Mouse (Mus musculus) limb, embryonic 12.5 days (tissue): ENCODE measurements around the gene Cmklr1. TPM values are rescaled to one million over a fixed set of nuclear protein-coding genes. Genes with fewer than 3 reads are reported as not detected.

ENCODE experiments used
- ATAC-seq: fragments of 200-750 bp; cut with Nextera tagmentation; 2 replicates; pipeline ENCODE4 v1.8.0; 2017; ENCODE audit warnings: low read depth, moderate TSS enrichment; ENCODE audit not compliant: insufficient number of reproducible peaks, insufficient read depth, low FRiP score, low TSS enrichment
- H3K27ac ChIP-seq: fragments of 300-500 bp; sonication (generic); 2 replicates; pipeline ENCODE4 v1.5.1; 2016; ENCODE audit warnings: mild to moderate bottlenecking, moderate library complexity
- H3K27me3 ChIP-seq: fragments of 300-500 bp; sonication (generic); 2 replicates; pipeline ENCODE4 v1.6.1; 2016; ENCODE audit warnings: mild to moderate bottlenecking, moderate library complexity
- H3K36me3 ChIP-seq: fragments of 300-500 bp; sonication (generic); 2 replicates; pipeline ENCODE4 v1.6.1; 2016; ENCODE audit warnings: mild to moderate bottlenecking, moderate library complexity
- H3K4me1 ChIP-seq: fragments of 300-500 bp; sonication (generic); replicated peaks from 2 replicates; pipeline ENCODE4 v1.6.1; 2016
- H3K4me2 ChIP-seq: fragments of 300-500 bp; sonication (generic); 2 replicates; pipeline ENCODE4 v1.6.1; 2016; ENCODE audit warnings: mild to moderate bottlenecking, moderate library complexity
- H3K4me3 ChIP-seq: fragments of 300-500 bp; sonication (generic); replicated peaks from 2 replicates; pipeline ENCODE4 v1.5.1; 2016; ENCODE audit warnings: mild to moderate bottlenecking
- H3K9ac ChIP-seq: fragments of 300-500 bp; sonication (generic); replicated peaks from 2 replicates; pipeline ENCODE4 v1.6.1; 2016; ENCODE audit warnings: mild to moderate bottlenecking, moderate library complexity
- H3K9me3 ChIP-seq: fragments of 300-500 bp; sonication (generic); 2 replicates; pipeline ENCODE4 v1.6.1; 2016; ENCODE audit warnings: mild to moderate bottlenecking, moderate library complexity
- WGBS: fragments of 180-500 bp; shearing (Covaris S2); methylation state at CpG from one replicate; pipeline ENCODE4 v1.1.7; 2016; 5-methylcytosine and 5-hydroxymethylcytosine counted together
- polyA plus RNA-seq: library from polyadenylated mRNA; unstranded; fragments of >200 nt; fragmentation: Nextera tagmentation; extraction: Ambion mirVana; gene quantifications from 2 replicates; pipeline ENCODE4 v1.2.1, GENCODE M21; 2016

The Cmklr1 gene
- polyA plus RNA-seq, 1 experiment from 2014 or later = 3.2 TPM

- no peak overlapping the region for H3K27ac ChIP-seq
- 69% methylated on average over 16 of the region's 16 CpGs for WGBS
These were observed 30.0 kb downstream of the Cmklr1 start for GRCm38 (mm10) chr5:113620130-113620716.

GRCm38 (mm10) chr5:113619151-113619550, 31.1 kb downstream of the Cmklr1 start:
- Histone ChIP-seq H3K27me3 (no peaks in the 10 kb centered on the region), H3K4me1 (peaks cover 19% of the 10 kb centered on the region), H3K9me3 (0 out of 2 replicates have a peak, but pooled peaks cover 3% of the 10 kb centered on the region), H3K36me3 (no peaks in the 10 kb centered on the region), H3K27ac (no peak overlapping the region), H3K9ac (no peak overlapping the region), H3K4me2 (no peak overlapping the region), H3K4me3 (no peak overlapping the region)
- no peak for ATAC-seq
- WGBS = 94% methylated on average over 1 of the region's 1 CpGs

More at GRCm38 (mm10) chr5:113620130-113620716, 30.0 kb downstream of the Cmklr1 start:
- no peak overlapping the region for H3K9ac ChIP-seq
- peaks cover 19% of the 10 kb centered on the region for H3K4me1 ChIP-seq
- H3K4me3 ChIP-seq = no peak overlapping the region
- no peak overlapping the region for H3K4me2 ChIP-seq
- H3K36me3 ChIP-seq = no peaks in the 10 kb centered on the region
- no peaks in the 10 kb centered on the region for H3K27me3 ChIP-seq
- H3K9me3 ChIP-seq = no peaks in the 10 kb centered on the region
- ATAC-seq = no peak

DNA sequence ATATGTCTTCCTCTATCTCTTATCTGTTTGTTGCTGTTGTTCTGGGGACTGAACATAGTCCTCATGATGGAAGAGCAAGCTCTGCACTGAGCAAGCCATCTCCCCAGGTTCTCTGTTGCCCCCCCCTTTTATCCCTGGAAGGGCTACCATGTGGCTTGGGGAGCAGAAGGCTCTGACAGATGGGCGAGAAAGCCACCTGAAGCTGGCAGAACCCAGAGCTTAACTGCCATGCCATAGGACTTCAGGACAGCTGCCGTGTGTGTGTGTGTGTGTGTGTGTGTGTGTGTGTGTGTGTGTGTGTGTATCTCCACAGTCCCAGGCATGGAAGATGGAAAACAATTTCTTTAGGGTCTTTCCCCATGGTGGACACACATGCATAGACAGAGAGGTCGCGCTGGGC, 31.5 kb downstream of the Cmklr1 start:
- H3K36me3 ChIP-seq = no peaks in the 10 kb centered on the region
- peaks cover 18% of the 10 kb centered on the region for H3K4me1 ChIP-seq
- H3K4me3 ChIP-seq = no peak overlapping the region
- 97% methylated on average over 4 of the region's 4 CpGs for WGBS
- no peak overlapping the region for H3K27ac ChIP-seq
- no peak overlapping the region for H3K9ac ChIP-seq
- 0 out of 2 replicates have a peak, but pooled peaks cover 3% of the 10 kb centered on the region for H3K9me3 ChIP-seq
- H3K27me3 ChIP-seq = no peaks in the 10 kb centered on the region
- no peak for ATAC-seq
- H3K4me2 ChIP-seq = no peak overlapping the region

DNA sequence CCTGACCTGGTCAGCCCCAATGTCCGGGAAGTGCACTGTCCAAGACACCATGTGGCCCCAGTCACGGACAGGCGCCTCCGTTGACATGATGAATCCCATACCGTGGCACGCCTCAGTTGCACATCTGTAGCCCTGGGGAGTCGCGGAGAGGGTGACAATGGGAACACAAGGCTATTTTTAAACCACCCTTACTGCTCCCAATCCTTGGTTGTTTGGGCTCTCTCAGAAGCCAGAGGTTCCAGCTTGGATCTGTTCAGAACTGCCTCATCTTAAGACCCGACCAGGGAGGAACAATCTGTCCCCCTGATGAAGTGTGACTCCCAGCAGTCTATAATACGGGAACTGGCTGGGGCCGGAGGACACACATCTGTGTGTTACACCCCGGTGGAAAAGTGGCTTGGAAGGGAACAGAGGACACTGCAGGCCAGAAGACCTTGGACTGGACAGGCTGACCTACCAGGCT, 38.4 kb downstream of the Cmklr1 start:
- Histone ChIP-seq H3K4me3 (no peak overlapping the region), H3K4me2 (no peak overlapping the region), H3K9me3 (0 out of 2 replicates have a peak, but pooled peaks cover 3% of the 10 kb centered on the region), H3K9ac (no peak overlapping the region), H3K27ac (no peak overlapping the region), H3K27me3 (no peaks in the 10 kb centered on the region), H3K4me1 (peaks cover 23% of the 10 kb centered on the region), H3K36me3 (no peaks in the 10 kb centered on the region)
- 78% methylated on average over 12 of the region's 12 CpGs for WGBS
- no peak for ATAC-seq

- ATAC-seq = no peak
- 84% methylated on average over 6 of the region's 6 CpGs for WGBS
- H3K4me3 ChIP-seq = no peak overlapping the region
- no peak overlapping the region for H3K27ac ChIP-seq
- no peaks in the 10 kb centered on the region for H3K36me3 ChIP-seq
- H3K4me2 ChIP-seq = no peak overlapping the region
- peaks cover 23% of the 10 kb centered on the region for H3K4me1 ChIP-seq
- no peak overlapping the region for H3K9ac ChIP-seq
- H3K27me3 ChIP-seq = no peaks in the 10 kb centered on the region
- 0 out of 2 replicates have a peak, but pooled peaks cover 3% of the 10 kb centered on the region for H3K9me3 ChIP-seq
These were observed 39.1 kb downstream of the Cmklr1 start for GRCm38 (mm10) chr5:113611131-113611530.

DNA sequence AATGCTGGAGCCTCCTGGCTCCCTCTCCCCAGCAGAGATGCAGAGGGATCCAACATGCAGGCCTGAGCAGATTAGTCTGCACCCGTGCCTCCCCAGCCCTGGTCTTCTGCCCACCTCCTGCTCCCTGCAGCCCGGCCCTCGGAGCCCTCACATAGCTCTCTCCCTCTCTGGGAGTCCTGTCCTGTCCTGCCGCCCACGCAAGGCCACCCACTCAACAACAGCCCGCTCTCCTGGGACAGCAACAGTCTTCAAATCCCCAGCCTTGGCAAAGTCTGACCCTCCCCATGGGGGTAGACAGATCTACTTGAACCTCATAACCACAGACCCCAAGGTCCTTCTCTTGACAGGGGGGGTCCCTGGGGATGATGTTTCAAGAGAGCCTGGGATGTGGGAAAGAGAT, 39.7 kb downstream of the Cmklr1 start:
- Histone ChIP-seq H3K9me3 (0 out of 2 replicates have a peak, but pooled peaks cover 3% of the 10 kb centered on the region), H3K4me3 (no peak overlapping the region), H3K4me2 (no peak overlapping the region), H3K9ac (no peak overlapping the region), H3K27ac (peak overlapping the region; percentile 18; the same call in 1 of the 2 replicates), H3K4me1 (peaks cover 23% of the 10 kb centered on the region), H3K27me3 (no peaks in the 10 kb centered on the region), H3K36me3 (no peaks in the 10 kb centered on the region)
- ATAC-seq = no peak
- 64% methylated on average over 6 of the region's 6 CpGs for WGBS

GRCm38 (mm10) chr5:113609891-113610290, 40.3 kb downstream of the Cmklr1 start:
- Histone ChIP-seq H3K4me3 (no peak overlapping the region), H3K4me1 (peaks cover 23% of the 10 kb centered on the region), H3K36me3 (no peaks in the 10 kb centered on the region), H3K27ac (no peak overlapping the region), H3K9me3 (0 out of 2 replicates have a peak, but pooled peaks cover 3% of the 10 kb centered on the region), H3K27me3 (no peaks in the 10 kb centered on the region), H3K9ac (no peak overlapping the region), H3K4me2 (no peak overlapping the region)
- WGBS = 82% methylated on average over 5 of the region's 5 CpGs
- no peak for ATAC-seq

DNA sequence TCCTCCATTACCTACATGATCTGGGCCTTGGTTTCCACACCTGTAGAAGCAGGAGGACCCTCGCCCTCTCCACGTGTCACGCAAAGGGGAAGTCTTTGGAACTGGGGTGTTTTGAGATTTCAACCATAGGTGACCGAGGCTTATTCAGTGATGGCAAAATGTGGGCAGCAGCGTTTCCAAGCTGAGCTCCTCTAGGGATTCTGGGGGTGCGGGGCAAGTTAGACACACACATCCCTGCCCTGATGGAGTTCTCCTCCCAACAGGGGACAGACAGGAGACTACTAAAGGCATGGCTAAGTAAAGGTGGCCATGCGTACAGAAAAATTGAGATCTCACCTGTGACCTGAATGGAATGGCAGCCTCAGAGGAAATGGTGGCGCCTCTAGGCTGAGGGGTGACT, 41.7 kb downstream of the Cmklr1 start:
- H3K27ac ChIP-seq = peak overlapping the region; percentile 50; the same call in 1 of the 2 replicates

DNA sequence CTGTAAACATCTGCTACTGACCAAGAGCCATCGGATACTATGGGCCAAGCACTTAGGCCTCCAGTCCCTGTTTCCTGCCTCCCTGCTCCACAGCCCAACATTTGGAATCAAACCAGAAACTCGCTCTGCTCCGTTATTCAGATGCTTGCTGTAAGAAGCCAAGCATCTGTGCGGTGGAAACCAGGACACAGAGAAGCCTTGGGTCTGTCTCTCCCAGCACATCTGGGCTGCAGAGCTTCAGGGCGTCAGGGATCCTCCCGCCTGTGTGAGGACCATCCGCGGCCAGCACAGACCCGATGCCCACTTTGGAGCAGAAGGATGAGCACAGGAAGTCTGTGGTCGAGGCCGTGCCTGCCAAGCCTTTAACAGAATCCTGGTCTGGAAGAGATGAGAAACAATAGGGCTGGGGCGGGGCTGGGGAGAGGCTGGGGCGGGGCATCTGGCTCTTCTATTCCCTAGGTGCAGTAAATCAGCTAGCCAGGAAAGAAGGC, 42.2 kb downstream of the Cmklr1 start:
- peak overlapping the region; percentile 11 for H3K4me2 ChIP-seq
- H3K27ac ChIP-seq = peak overlapping the region; percentile 78
- no peak overlapping the region for H3K4me3 ChIP-seq
- H3K9ac ChIP-seq = peak overlapping the region; percentile 40; the same call in 1 of the 2 replicates
- no peaks in the 10 kb centered on the region for H3K9me3 ChIP-seq
- no peaks in the 10 kb centered on the region for H3K36me3 ChIP-seq
- 17% methylated on average over 13 of the region's 13 CpGs for WGBS
- H3K4me1 ChIP-seq = peaks cover 23% of the 10 kb centered on the region
- no peak for ATAC-seq
- no peaks in the 10 kb centered on the region for H3K27me3 ChIP-seq

More for the DNA sequence above, 41.7 kb downstream of the Cmklr1 start:
- no peak overlapping the region for H3K9ac ChIP-seq
- WGBS = 84% methylated on average over 8 of the region's 8 CpGs
- no peaks in the 10 kb centered on the region for H3K9me3 ChIP-seq
- ATAC-seq = no peak
- no peaks in the 10 kb centered on the region for H3K36me3 ChIP-seq
- peaks cover 23% of the 10 kb centered on the region for H3K4me1 ChIP-seq
- no peak overlapping the region for H3K4me2 ChIP-seq
- H3K27me3 ChIP-seq = no peaks in the 10 kb centered on the region
- no peak overlapping the region for H3K4me3 ChIP-seq

GRCm38 (mm10) chr5:113606961-113607785, 43.1 kb downstream of the Cmklr1 start:
- Histone ChIP-seq H3K4me3 (no peak overlapping the region), H3K9ac (no peak overlapping the region), H3K9me3 (no peaks in the 10 kb centered on the region), H3K27ac (peak overlapping the region; percentile 78), H3K4me1 (peaks cover 23% of the 10 kb centered on the region), H3K36me3 (no peaks in the 10 kb centered on the region), H3K4me2 (no peak overlapping the region), H3K27me3 (no peaks in the 10 kb centered on the region)
- WGBS = 81% methylated on average over 8 of the region's 8 CpGs
- no peak for ATAC-seq

DNA sequence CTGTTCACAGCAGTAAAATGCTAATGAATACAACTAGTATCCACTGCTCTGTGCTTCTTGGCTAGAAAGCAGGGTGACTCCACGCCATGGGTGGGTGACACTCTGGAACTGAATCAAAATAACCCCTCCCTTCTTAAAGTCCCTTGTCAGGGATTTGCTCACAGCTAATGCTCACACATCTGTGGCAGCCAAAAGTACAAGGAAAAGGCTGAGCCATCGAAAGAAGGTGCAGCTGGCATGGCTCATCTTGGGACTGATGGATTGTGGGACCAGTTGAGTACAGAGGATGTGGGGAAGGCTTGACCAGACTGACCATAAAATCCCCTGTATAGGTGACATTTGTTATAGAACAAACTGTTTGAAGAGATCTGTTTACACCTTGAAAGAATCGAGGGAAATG, 44.1 kb downstream of the Cmklr1 start:
- H3K9ac ChIP-seq = no peak overlapping the region
- H3K4me2 ChIP-seq = no peak overlapping the region
- WGBS = 33% methylated on average over 3 of the region's 3 CpGs
- peaks cover 23% of the 10 kb centered on the region for H3K4me1 ChIP-seq
- no peak overlapping the region for H3K27ac ChIP-seq
- no peaks in the 10 kb centered on the region for H3K27me3 ChIP-seq
- ATAC-seq = no peak
- H3K36me3 ChIP-seq = no peaks in the 10 kb centered on the region
- H3K4me3 ChIP-seq = no peak overlapping the region
- H3K9me3 ChIP-seq = no peaks in the 10 kb centered on the region
